Mouse (Mus musculus): ENCODE measurements at regions not wholly inside any gene's neighbourhood (a gene's known extent, or its start where the extent isn't known, plus 50 kb on each side); places are given as distances from the start of the nearest gene placed in this dataset.

DNA sequence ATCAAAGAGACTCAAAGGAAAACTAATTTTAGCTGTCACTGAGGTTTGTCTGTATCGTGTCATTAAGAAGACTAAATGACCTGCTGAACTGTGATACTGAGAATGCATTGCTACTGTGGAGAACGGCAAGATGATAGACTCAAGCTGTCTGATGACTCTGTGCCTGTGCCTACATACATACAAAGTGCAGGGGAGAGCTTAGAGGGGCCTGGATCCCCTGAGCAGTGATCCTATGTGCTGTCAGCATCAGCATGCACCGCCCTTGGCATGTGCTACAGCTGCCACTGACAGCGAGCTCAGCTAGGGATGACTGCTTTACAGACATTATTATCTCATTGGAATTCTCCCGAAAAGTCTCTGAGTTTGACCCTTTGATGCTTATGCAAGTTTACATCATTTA lies 157.7 kb upstream of the G2e3 start:
- TF ChIP-seq CTCF (IDR thresholded peaks at IDR 0.05; ENCODE audit: extremely low read depth, insufficient read depth, insufficient read length, insufficient replicate concordance) (no peak), POLR2A (IDR thresholded peaks at IDR 0.05; ENCODE audit: low read depth, low read length) (no peak)

All from spleen, adult 2 months (tissue).